Mouse (Mus musculus): ENCODE measurements at regions not wholly inside any gene's neighbourhood (a gene's known extent, or its start where the extent isn't known, plus 50 kb on each side); places are given as distances from the start of the nearest gene placed in this dataset.

DNA sequence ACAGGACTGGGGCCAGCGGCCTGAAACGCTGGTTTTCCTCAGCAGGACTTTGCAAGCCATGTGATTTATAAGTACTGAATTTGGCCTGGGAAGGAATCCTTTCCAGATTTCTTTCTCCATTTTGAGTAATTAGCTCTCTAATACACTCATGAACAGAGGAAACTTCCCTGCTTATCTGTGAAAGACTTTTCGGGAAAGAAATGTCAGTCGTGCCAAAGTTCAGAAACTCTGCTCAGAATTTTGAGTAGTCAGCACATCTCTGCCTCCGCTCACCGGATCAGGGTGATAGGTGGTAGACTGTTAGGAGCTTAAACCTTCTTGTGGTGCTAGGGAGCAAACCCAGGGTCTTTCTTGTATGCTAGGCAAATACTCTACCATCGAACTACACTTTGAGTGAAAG lies 67.0 kb upstream of the Arhgap32 start:
- no peak for ATAC-seq (replicated peaks; ENCODE audit: poor library complexity)

DNA sequence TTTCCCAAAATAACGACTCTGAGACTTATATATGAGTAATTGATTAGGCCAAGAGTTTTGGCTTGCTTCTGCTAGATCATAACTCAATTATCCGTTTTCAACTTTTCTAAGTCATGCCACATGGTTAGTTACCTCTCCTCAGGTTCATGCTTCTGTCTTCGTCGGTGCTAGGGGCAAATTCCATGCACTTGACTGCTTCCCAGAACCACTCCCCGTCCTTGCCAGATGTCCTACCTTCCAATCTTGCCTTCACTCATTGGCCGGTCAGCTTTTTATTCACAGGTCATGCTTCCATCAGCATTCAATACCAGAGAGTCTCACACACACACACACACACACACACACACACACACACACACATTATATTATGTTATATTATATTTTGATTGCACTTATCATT lies 66.4 kb upstream of the Arhgap32 start:
- ATAC-seq (replicated peaks; ENCODE audit: poor library complexity), result no peak

DNA sequence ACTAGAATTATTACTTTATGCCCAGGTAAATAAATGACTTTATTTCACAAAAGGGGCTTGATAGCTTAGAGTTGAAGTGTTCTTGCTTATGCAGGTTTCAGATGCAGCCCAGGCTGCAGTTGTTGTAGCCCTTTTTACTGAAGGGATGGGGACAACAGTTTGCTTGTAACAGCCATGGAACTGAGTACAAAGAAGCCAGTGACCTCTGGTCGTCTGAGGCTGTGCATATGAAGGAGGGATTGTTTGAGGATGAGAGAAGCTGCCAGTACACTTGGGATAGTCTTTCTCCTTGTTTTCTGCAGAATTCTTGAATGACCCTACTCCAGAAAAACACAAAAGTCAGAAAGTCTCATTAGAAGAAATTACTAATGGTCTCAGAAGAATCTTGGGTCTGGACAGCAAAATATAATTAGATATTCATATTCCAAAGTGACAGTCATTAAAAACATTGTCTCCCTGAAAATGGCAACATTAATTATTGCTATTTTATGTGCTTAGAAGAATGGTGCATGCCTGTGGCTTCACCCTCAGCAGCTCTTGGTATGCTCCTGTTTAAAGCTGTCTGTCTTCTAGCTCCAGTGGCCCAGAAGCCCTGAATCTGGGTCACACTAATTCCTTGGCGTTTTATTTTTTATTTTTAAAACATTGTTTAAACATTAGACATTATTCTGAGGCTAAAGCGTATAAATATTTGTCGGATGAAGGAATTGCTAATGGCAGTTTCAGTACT lies 61.9 kb upstream of the Arhgap32 start:
- ATAC-seq (replicated peaks; ENCODE audit: poor library complexity), result no peak

DNA sequence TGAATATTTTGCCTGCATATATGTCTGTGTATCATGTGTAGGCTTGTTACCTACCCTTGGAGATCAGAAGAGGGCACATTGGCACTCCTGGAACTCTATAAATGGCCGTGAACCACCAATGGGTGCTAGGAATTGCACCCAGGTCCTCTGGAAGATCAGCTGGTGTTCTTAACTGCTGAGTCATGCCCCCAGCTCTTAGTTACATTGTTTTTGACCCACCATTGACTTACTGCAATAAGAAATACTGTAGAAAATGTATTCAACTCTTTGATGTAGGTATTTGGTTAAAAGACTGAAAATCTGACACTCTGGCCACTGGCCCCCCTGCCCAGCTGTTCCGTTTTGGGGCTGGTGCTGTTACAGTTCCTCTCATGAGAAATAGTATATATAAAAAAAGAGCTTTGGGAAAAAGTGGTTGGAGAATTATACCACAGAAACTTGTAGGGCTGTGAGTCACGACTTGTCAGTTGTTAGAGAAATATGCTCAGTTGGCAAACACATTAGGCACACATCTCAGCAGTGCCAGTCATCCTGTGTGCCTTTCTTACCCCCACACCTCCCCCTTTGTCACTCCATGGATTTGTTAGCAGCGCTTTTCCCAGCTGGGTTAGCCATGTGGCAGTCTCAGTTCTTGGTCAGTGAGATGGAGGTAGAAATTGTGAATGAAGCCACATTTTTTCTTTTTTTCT lies 58.4 kb upstream of the Arhgap32 start:
- peak; percentile 48; the same call in 1 of the 2 replicates for ATAC-seq (replicated peaks; ENCODE audit: poor library complexity)

DNA sequence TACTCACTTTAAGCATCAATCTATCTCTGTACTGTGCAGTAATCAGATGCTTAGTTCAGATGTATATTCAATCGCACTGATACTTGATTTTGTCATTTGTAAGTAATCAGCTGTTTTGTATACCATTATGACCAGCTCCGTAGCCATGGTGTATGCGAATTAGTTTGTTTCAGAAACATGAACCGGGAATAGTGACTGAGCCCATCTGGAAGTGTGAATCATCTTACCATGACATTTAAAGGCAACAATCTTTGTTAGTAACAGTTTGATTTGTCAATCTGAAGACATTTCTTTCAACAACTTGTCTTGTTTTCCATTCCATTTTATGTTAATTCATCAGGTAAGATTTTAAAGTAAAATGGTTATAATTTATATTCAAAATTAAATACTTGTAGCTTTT lies 53.2 kb upstream of the Arhgap32 start:
- ATAC-seq (replicated peaks; ENCODE audit: poor library complexity), result no peak

DNA sequence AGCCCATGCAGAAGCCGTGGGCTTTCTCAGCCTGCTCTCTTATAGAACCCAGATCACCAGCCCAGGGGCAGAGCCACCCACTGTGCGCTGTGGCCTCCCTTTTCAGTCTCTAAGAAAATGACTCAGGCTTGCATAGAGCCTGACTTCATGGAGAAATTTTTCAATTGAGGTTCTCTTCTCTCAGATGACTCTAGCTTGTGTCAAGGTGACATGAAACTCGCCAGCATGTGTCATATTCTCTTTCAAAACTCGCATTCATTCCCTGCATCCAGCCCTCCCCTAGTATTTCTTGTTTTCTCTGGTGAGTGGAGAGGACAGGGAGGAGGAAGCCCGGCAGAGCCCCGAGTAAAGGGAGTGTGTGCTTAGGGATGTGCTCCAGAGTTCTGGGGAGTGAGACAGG lies 52.4 kb upstream of the Arhgap32 start:
- ATAC-seq (replicated peaks; ENCODE audit: poor library complexity), result no peak

DNA sequence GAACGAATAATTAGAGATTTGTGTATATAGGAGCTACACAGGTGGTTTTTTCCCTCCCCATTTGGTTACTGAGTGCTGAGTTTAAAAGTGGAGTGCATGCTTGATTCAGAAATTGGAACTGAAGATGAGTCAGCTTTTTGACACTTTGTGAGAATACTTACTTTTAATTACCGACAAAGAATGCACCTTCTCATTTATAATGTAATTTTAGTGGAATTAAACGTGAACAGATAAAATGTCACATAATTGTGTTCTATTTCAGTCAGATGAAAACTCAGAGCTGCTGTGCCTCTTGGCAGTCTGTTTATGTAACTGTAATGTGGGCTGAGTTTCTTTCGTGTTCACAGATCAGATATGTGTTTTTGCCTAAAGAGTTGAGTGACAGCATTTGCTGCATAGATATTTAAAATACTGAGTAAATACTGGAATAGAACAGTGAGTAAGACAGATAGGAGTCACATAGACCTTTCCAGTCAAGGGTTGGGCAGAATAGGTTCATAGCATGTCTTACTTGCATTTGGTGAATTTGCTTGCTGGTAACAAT lies 51.9 kb upstream of the Arhgap32 start:
- ATAC-seq (replicated peaks; ENCODE audit: poor library complexity), result no peak

Measured in megakaryocyte progenitor cell, adult 5-6 weeks (primary cell).